Mouse (Mus musculus): ENCODE measurements at regions not wholly inside any gene's neighbourhood (a gene's known extent, or its start where the extent isn't known, plus 50 kb on each side); places are given as distances from the start of the nearest gene placed in this dataset.
A peak's percentile ranks its signal among the peaks of the same experiment; 100 is the strongest.

DNA sequence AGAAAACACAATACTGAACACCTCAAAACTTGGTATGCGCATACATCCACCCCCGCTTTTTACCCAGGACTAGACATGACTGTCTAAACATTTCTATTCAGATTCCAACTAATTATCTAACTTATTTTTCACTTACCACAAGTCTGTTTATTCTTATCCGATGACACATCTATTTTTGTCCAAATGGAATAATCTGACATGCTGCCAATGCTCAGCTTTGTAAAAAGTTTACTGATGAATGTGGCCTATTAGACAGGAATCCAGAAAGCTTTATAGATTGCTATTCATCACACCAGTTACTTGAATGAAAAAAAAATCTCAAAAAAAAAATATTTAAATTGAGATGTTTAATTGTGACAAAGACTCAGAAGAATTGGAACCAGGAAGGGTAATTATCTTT is 789.6 kb upstream of the Gm21833 start:
- Histone ChIP-seq H3K4me1 (ENCODE audit: insufficient read depth) (no peaks in the 10 kb centered on the region), H3K4me2 (no peak overlapping the region), H3K9ac (no peak overlapping the region), H3K27ac (ENCODE audit: low read depth) (no peak overlapping the region), H3K36me3 (ENCODE audit: insufficient read depth) (no peaks in the 10 kb centered on the region), H3K9me3 (ENCODE audit: low read depth, low read length) (no peaks in the 10 kb centered on the region), H3K4me3 (ENCODE audit: low read depth, low read length) (no peak overlapping the region), H3K27me3 (ENCODE audit: insufficient read depth, low read length) (no peaks in the 10 kb centered on the region)
- 72% methylated on average over 3 of the region's 3 CpGs for WGBS
- DNase-seq (peak; percentile 4), ATAC-seq (ENCODE audit: insufficient read depth) (no peak)
- TF ChIP-seq CTCF (IDR thresholded peaks at IDR 0.05; ENCODE audit: low read depth): no peak

Data from lung, embryonic 14.5 days (tissue).